Mouse (Mus musculus) embryonic fibroblast, embryonic 13.5 days (primary cell): ENCODE results near the gene Olfr1135.

ENCODE experiments used
- CTCF ChIP-seq: IDR thresholded peaks from 2 replicates; pipeline ENCODE4 v1.5.1; 2011; ENCODE audit warnings: mild to moderate bottlenecking, control low read depth, low read length, moderate library complexity, borderline replicate concordance; ENCODE audit not compliant: insufficient read depth
- POLR2A ChIP-seq: IDR thresholded peaks from 2 replicates; pipeline ENCODE4 v1.6.1; 2011; ENCODE audit warnings: low read depth, mild to moderate bottlenecking, control low read depth, low read length, moderate library complexity

- no peak for TF ChIP-seq POLR2A
- no peak for TF ChIP-seq CTCF
Observed at GRCm38 (mm10) chr2:87693847-87694246, 20.4 kb upstream of the Olfr1135 start, which contains the start of gene Olfr1136.
